Mouse (Mus musculus) embryonic facial prominence, embryonic 14.5 days (tissue): ENCODE results near the gene Map2k3. TPM values are rescaled to one million over a fixed set of nuclear protein-coding genes. Genes with fewer than 3 reads are reported as not detected.

Experiments
- ATAC-seq: fragments of 200-750 bp; cut with Nextera tagmentation; 2 replicates; pipeline ENCODE4 v1.8.0; 2017; ENCODE audit warnings: low read depth, moderate number of reproducible peaks, moderate TSS enrichment
- DNase-seq: peaks from one replicate; pipeline ENCODE4 v3.0.0-alpha.2; 2015; ENCODE audit warnings: low spot score
- H3K27ac ChIP-seq: fragments of 300-500 bp; sonication (generic); replicated peaks from 2 replicates; pipeline ENCODE4 v1.5.1; 2014; ENCODE audit warnings: low read depth, mild to moderate bottlenecking, low read length, moderate library complexity
- H3K27me3 ChIP-seq: fragments of 300-500 bp; sonication (generic); replicated peaks from 2 replicates; pipeline ENCODE4 v1.6.1; 2014; ENCODE audit warnings: low read length; ENCODE audit not compliant: control insufficient read depth, insufficient read depth
- H3K36me3 ChIP-seq: fragments of 300-500 bp; sonication (generic); 2 replicates; pipeline ENCODE4 v1.6.1; 2014; ENCODE audit warnings: low read length, mixed read lengths; ENCODE audit not compliant: control insufficient read depth, insufficient read depth
- H3K4me1 ChIP-seq: fragments of 300-500 bp; sonication (generic); 2 replicates; pipeline ENCODE4 v1.6.1; 2014; ENCODE audit warnings: antibody characterized with exemption, low read length; ENCODE audit not compliant: control insufficient read depth, insufficient read depth
- H3K4me2 ChIP-seq: fragments of 300-500 bp; sonication (generic); 2 replicates; pipeline ENCODE4 v1.6.1; 2014; ENCODE audit warnings: low read depth, mild to moderate bottlenecking, low read length, moderate library complexity, mixed read lengths
- H3K4me3 ChIP-seq: fragments of 300-500 bp; sonication (generic); 2 replicates; pipeline ENCODE4 v1.5.1; 2014; ENCODE audit warnings: low read depth, mild to moderate bottlenecking, low read length
- H3K9ac ChIP-seq: fragments of 300-500 bp; sonication (generic); 2 replicates; pipeline ENCODE4 v1.6.1; 2014; ENCODE audit warnings: low read depth, mild to moderate bottlenecking, low read length, moderate library complexity, mixed read lengths
- H3K9me3 ChIP-seq: fragments of 300-500 bp; sonication (generic); 2 replicates; pipeline ENCODE4 v1.6.1; 2016; ENCODE audit warnings: low read length; ENCODE audit not compliant: control insufficient read depth
- WGBS: fragments of 180-500 bp; shearing (Covaris S2); extraction: QIAGEN DNeasy Blood & Tissue Kit; methylation state at CpG from one replicate; pipeline ENCODE4 v1.1.7; 2014; 5-methylcytosine and 5-hydroxymethylcytosine counted together
- polyA plus RNA-seq: library from polyadenylated mRNA; unstranded; fragments of >200 nt; fragmentation: Nextera tagmentation; extraction: Ambion mirVana; gene quantifications from 2 replicates; pipeline ENCODE4 v1.2.1, GENCODE M21; 2014

Gene Map2k3
- polyA plus RNA-seq, 1 experiment from 2014 or later, result 76.1 TPM

DNA sequence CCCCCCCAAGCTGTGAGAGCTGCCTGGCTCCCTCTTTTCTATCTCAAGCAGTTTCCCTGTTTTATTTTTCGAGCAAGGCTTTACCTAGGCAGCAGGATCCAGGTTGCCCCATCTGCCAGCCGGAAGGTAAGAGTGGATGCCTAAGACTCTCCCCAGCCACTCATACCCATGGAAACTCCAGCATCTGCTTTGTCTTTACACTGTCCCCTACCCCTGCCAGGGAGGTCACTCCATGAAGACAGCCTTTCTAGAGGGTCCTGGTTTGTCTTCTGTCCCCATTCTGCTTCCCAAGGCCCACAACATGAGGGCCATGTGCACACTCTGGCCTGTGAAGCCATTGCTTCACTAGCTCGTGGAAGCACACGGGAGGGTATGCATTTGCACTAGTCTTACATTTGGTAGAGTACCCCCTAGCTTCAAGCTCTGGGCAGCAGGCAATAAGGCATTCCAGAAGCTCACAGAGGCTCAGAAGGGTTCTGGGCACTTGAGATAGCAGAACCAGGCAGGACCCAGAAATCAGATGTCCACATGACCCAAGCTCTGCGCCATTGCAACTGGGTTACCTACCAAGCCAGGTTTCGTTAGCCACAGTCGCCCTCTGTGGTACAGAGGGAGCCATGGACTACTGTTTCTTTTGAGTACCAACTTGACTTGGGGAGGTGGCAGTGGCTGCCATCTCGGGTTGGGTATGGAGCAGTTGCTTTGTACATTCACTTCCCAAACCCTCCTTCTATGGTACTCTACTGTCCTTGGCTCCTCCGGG lies 24.0 kb downstream of the Map2k3 start:
- Histone ChIP-seq H3K9me3 (no peaks in the 10 kb centered on the region), H3K27ac (no peak overlapping the region), H3K4me3 (no peak overlapping the region), H3K4me1 (no peaks in the 10 kb centered on the region), H3K9ac (no peak overlapping the region), H3K4me2 (no peak overlapping the region), H3K36me3 (peaks cover 13% of the 10 kb centered on the region; the same call in 1 of the 2 replicates), H3K27me3 (no peaks in the 10 kb centered on the region)
- ATAC-seq, result no peak
- DNase-seq, result no peak
- WGBS, result 82% methylated on average over 9 of the region's 9 CpGs

- Histone ChIP-seq H3K4me2 (no peak overlapping the region), H3K9me3 (no peaks in the 10 kb centered on the region), H3K36me3 (no peaks in the 10 kb centered on the region), H3K4me1 (no peaks in the 10 kb centered on the region), H3K4me3 (no peak overlapping the region), H3K27me3 (no peaks in the 10 kb centered on the region), H3K27ac (no peak overlapping the region), H3K9ac (no peak overlapping the region)
- ATAC-seq, result no peak
- 93% methylated on average over 4 of the region's 4 CpGs for WGBS
- no peak for DNase-seq
These were observed 27.1 kb downstream of the Map2k3 start for GRCm38 (mm10) chr11:60958948-60959347.

DNA sequence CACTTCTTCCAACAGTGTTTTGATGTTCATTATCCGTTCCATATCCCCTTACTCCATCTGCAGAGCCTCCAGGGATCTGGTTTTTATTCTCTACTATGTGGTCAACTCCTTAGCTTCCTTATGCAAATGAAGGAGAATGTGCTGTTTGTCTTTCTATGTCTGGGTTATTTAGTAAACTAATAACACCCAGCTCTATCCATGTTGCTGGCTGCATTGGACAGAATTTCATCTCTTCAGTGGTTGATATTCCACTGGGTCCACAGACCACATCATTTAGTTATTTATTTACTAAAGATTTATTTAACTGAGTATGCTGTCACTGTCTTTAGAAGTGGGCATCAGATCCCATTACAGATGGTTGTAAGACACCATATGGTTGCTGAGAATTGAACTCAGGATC lies 29.3 kb downstream of the Map2k3 start:
- Histone ChIP-seq H3K4me2 (no peak overlapping the region), H3K27me3 (no peaks in the 10 kb centered on the region), H3K9ac (no peak overlapping the region), H3K36me3 (no peaks in the 10 kb centered on the region), H3K27ac (no peak overlapping the region), H3K4me3 (no peak overlapping the region), H3K9me3 (no peaks in the 10 kb centered on the region), H3K4me1 (no peaks in the 10 kb centered on the region)
- no peak for DNase-seq
- ATAC-seq, result no peak
- 45% methylated on average over 1 of the region's 1 CpGs for WGBS

- WGBS, result 78% methylated on average over 5 of the region's 5 CpGs
- no peak overlapping the region for H3K9ac ChIP-seq
These were observed 30.9 kb downstream of the Map2k3 start for GRCm38 (mm10) chr11:60962709-60963108.

GRCm38 (mm10) chr11:60966974-60967373 lies 35.1 kb downstream of the Map2k3 start:
- Histone ChIP-seq H3K4me3 (no peak overlapping the region), H3K27me3 (no peaks in the 10 kb centered on the region), H3K27ac (0 out of 2 replicates have a peak overlapping the region, but pooled peaks have one; percentile 15), H3K4me2 (no peak overlapping the region), H3K9me3 (no peaks in the 10 kb centered on the region), H3K4me1 (no peaks in the 10 kb centered on the region), H3K9ac (no peak overlapping the region), H3K36me3 (no peaks in the 10 kb centered on the region)
- DNase-seq (peak; percentile 30), ATAC-seq (no peak)
- WGBS, result 36% methylated on average over 6 of the region's 6 CpGs

More at GRCm38 (mm10) chr11:60962709-60963108, 30.9 kb downstream of the Map2k3 start:
- ATAC-seq (no peak), DNase-seq (no peak)
- Histone ChIP-seq H3K9me3 (no peaks in the 10 kb centered on the region), H3K4me2 (no peak overlapping the region), H3K4me3 (no peak overlapping the region), H3K36me3 (no peaks in the 10 kb centered on the region), H3K27ac (no peak overlapping the region), H3K4me1 (no peaks in the 10 kb centered on the region), H3K27me3 (no peaks in the 10 kb centered on the region)

DNA sequence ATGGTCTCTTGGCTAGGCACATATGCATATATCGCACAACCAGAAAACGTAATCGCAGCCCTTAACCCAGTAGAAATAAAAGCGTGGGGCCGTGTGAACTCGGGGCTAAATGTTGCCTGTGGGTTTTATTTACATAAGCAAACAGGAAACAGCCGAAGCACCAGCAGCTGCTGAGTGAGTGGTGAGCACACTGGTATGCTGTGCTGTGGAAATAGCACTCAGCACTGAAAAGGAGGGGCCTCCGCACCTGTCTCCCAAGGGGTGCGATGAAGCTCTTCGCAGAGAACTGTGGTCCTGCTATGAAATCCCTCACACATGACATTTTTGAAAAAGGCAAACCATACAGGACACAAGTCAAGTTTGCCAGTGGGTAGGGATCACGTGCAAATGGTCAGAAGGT lies 43.3 kb downstream of the Map2k3 start:
- no peaks in the 10 kb centered on the region for H3K36me3 ChIP-seq
- WGBS, result 62% methylated on average over 11 of the region's 11 CpGs
- no peak overlapping the region for H3K9ac ChIP-seq
- no peak overlapping the region for H3K4me2 ChIP-seq
- no peaks in the 10 kb centered on the region for H3K27me3 ChIP-seq
- no peak overlapping the region for H3K4me3 ChIP-seq
- no peaks in the 10 kb centered on the region for H3K9me3 ChIP-seq
- ATAC-seq, result no peak
- DNase-seq, result peak; percentile 30
- H3K4me1 ChIP-seq, result no peaks in the 10 kb centered on the region
- no peak overlapping the region for H3K27ac ChIP-seq

DNA sequence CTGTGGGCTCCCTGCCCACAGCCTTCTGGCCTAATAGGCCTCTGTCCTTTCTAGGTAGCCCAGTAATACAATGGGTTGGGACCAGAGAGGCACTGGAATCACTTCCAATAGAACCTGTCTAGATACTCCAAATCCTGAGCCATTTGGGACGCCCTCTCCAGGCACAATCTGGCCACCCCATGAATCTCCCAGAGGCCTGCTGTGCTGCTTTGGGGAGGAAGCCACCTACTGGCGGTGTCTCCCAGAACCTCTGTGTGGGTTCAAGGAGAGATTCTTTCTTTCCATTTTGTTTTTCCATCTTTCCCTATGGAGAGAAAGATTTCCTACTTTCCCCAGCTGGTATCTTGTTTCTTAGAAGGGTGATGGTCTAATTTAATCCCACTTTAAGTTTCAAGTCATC lies 44.4 kb downstream of the Map2k3 start:
- no peaks in the 10 kb centered on the region for H3K36me3 ChIP-seq
- H3K9me3 ChIP-seq, result no peaks in the 10 kb centered on the region
- no peak overlapping the region for H3K9ac ChIP-seq
- H3K4me3 ChIP-seq, result no peak overlapping the region
- no peak overlapping the region for H3K4me2 ChIP-seq
- H3K27me3 ChIP-seq, result no peaks in the 10 kb centered on the region
- no peak for DNase-seq
- H3K4me1 ChIP-seq, result no peaks in the 10 kb centered on the region
- no peak for ATAC-seq
- no peak overlapping the region for H3K27ac ChIP-seq
- 78% methylated on average over 2 of the region's 2 CpGs for WGBS

DNA sequence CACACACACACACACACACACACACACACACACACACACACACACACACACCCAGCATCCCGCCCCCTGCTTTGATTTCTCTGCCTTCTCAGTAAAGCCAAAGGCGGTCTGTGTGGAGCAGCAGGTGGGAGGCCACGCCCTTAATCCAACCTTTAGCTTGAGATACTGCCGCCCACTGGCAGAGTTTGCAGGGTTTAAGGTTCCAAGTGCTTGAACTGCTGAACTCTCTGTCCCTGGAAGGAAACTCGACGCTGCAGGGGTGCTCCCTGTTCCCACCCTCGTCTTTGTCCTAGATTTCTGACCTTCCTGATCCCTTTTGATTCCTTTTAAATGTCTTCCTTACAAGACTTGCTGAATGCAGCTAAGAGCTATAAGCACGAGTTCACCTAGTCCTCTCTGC lies 44.9 kb downstream of the Map2k3 start:
- Histone ChIP-seq H3K9me3 (no peaks in the 10 kb centered on the region), H3K4me1 (no peaks in the 10 kb centered on the region), H3K36me3 (no peaks in the 10 kb centered on the region), H3K27me3 (no peaks in the 10 kb centered on the region), H3K9ac (no peak overlapping the region), H3K27ac (no peak overlapping the region), H3K4me3 (no peak overlapping the region), H3K4me2 (no peak overlapping the region)
- ATAC-seq, result peak; percentile 83; the same call in 1 of the 2 replicates
- peak; percentile 68 for DNase-seq
- WGBS, result 12% methylated on average over 8 of the region's 8 CpGs

DNA sequence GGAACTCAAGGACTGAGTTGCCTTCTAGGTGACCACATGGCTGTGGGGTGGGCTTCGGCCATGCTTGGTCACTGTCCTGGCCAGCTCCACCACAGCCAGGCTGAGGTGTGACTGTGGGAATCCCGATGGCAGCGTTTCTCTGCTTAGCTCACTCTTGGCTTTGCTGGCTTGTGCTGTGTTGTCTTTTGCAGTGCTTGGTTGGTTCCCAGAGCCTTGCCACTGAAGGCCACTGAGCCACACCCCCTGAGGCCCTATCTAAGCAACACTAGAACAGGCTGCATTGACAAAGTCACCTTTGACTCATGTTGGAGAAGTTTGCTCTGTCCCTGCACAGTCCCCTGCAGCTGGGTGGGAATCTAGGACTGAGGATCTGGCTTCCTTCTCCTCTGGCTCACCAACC lies 45.3 kb downstream of the Map2k3 start:
- no peaks in the 10 kb centered on the region for H3K9me3 ChIP-seq
- no peaks in the 10 kb centered on the region for H3K4me1 ChIP-seq
- H3K4me2 ChIP-seq, result no peak overlapping the region
- no peak overlapping the region for H3K4me3 ChIP-seq
- no peak overlapping the region for H3K9ac ChIP-seq
- H3K27ac ChIP-seq, result no peak overlapping the region
- no peaks in the 10 kb centered on the region for H3K27me3 ChIP-seq
- ATAC-seq (no peak), DNase-seq (no peak)
- WGBS, result 41% methylated on average over 3 of the region's 3 CpGs
- H3K36me3 ChIP-seq, result no peaks in the 10 kb centered on the region
